Mouse (Mus musculus): ENCODE results near the gene Ppp6r3.

GRCm38 (mm10) chr19:3471218-3471617 lies 104.3 kb downstream of the Ppp6r3 start:
- TF ChIP-seq ZC3H11A (IDR thresholded peaks at IDR 0.05; ENCODE audit: borderline replicate concordance, low read depth, low read length) (no peak), ZNF384 (IDR thresholded peaks at IDR 0.05; ENCODE audit: low read depth, low read length) (no peak)

Measured in ES-E14 (cell line).